Mouse (Mus musculus) bone marrow, adult 2 months (tissue): ENCODE data around the gene Nt5c2. TPM values are rescaled to one million over a fixed set of nuclear protein-coding genes. Genes with fewer than 3 reads are reported as not detected.

Source experiments
- H3K27ac ChIP-seq: fragments of 200-500 bp; 2 replicates; pipeline ENCODE4 v1.5.1; 2012; ENCODE audit warnings: low read depth, mild to moderate bottlenecking, control low read depth, inconsistent platforms, low read length; ENCODE audit not compliant: control insufficient read depth, poor library complexity, insufficient read depth
- H3K4me1 ChIP-seq: fragments of 200-500 bp; 2 replicates; pipeline ENCODE4 v1.6.1; 2011; ENCODE audit warnings: low read length; ENCODE audit not compliant: control insufficient read depth, insufficient read depth
- H3K4me3 ChIP-seq: fragments of 200-500 bp; replicated peaks from 2 replicates; pipeline ENCODE3; 2011; ENCODE audit warnings: mild to moderate bottlenecking, low read depth, low read length, control low read depth; ENCODE audit not compliant: control insufficient read depth
- CTCF ChIP-seq: fragments of 200-500 bp; IDR thresholded peaks from 2 replicates; pipeline ENCODE4 v1.5.1; 2011; ENCODE audit warnings: low read length, control low read depth; ENCODE audit not compliant: control insufficient read depth, insufficient read depth
- POLR2A ChIP-seq: fragments of 200-500 bp; IDR thresholded peaks from 2 replicates; pipeline ENCODE4 v1.6.1; 2011; ENCODE audit warnings: low read depth, mild to moderate bottlenecking, control low read depth, low read length, borderline replicate concordance; ENCODE audit not compliant: control insufficient read depth
- WGBS: fragments of 180-500 bp; shearing (Covaris S2); methylation state at CpG from one replicate; pipeline ENCODE4 v1.1.7; 2018; 5-methylcytosine and 5-hydroxymethylcytosine counted together
- polyA plus RNA-seq: library from polyadenylated mRNA; stranded (reverse); fragments of >200 nt; gene quantifications from 2 replicates; pipeline ENCODE4 v1.2.4, GENCODE M21; 2011; ENCODE audit warnings: low replicate concordance; ENCODE audit not compliant: missing spikeins, insufficient read depth, insufficient read length

The Nt5c2 gene
- polyA plus RNA-seq, 1 experiment = 39.2 TPM

DNA sequence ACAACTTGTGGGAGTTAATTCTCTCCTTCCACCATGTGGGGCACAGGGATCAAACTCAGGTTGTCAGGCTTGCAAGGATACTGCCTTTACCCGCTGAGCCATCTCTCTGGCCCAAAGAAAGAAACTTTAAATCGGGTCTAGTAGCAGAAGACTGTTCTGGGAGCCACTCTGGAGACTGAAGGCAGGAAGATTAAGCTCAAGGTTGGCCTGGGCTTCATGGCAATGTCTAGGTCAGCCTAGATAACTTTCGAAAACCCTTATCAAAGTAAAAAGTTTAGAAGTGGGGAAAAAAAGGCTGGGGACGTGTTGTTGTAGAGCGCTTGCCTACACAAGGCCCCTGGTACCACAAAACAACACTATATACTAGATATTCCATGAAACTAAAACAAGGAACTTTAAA is 58.0 kb downstream of the Nt5c2 start:
- 67% methylated on average over 5 of the region's 5 CpGs for WGBS
- Histone ChIP-seq H3K4me3 (no peak overlapping the region), H3K4me1 (no peaks in the 10 kb centered on the region; the same call in 1 of the 2 replicates), H3K27ac (0 out of 2 replicates have a peak overlapping the region, but pooled peaks have one; percentile 25)
- TF ChIP-seq POLR2A (no peak), CTCF (no peak)

DNA sequence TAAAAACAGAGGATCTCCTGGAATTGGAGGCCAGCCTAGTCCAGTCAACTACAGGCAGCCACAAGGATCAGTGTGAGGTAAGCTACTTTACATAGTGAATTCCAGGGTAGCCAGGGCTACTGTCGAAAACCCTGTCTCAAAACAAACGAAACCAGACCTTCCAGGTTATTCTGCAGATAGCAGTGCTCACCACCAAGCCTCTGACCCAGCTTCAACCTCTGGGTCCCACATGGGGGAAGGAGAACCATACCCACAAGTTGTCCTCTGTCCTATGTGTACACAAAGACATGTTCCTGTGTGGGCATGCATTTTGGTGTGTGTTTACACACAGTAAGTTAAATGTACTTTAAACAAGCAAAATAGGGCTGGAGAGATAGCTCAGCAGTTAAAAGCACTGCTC is 58.5 kb downstream of the Nt5c2 start:
- no peak overlapping the region for H3K4me3 ChIP-seq
- H3K27ac ChIP-seq = no peak overlapping the region
- no peaks in the 10 kb centered on the region; the same call in 1 of the 2 replicates for H3K4me1 ChIP-seq
- no peak for TF ChIP-seq CTCF
- no peak for TF ChIP-seq POLR2A
- WGBS = 63% methylated on average over 2 of the region's 2 CpGs

DNA sequence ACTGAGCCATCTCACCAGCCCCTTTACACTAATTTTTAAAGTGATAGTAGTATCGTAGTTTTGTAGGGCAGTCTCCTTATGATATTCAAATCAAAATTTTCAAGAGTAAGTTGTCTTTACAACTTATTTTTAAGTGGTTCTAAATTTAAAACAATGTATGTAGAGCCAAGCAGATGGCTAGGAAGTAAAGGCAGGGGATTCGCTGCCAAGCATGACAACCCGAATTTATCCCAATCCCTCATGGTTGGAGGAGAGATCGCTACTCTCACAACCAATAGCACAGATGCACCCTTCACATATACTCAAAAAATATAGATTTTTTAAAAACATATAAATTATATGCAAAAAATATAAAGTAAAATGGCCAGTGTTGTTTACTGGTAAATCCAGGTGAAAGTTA is 59.3 kb downstream of the Nt5c2 start:
- Histone ChIP-seq H3K4me3 (no peak overlapping the region), H3K4me1 (no peaks in the 10 kb centered on the region; the same call in 1 of the 2 replicates), H3K27ac (no peak overlapping the region)
- no peak for TF ChIP-seq CTCF
- no peak for TF ChIP-seq POLR2A
- 97% methylated on average over 4 of the region's 4 CpGs for WGBS

DNA sequence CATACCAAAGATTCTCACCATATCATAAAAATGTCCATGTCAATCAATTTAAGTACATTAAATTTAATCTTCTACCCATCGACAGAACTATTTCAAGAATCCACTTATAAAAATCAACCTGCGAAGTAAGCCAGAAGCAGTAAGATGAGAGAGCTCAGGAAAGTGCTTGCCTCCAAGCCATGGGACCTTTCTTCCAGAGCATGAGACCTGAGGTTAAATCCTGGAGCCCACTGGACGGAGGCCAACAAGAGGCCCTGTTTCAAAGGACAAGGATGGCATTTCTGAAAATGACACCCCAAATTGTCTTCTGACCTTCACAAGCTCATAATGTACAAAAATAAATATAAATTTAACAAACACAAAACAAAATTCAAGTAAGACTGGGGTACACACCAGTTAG is 61.4 kb downstream of the Nt5c2 start:
- TF ChIP-seq CTCF = no peak
- no peak for TF ChIP-seq POLR2A
- 91% methylated on average over 3 of the region's 3 CpGs for whole genome bisulfite sequencing
- no peaks in the 10 kb centered on the region; the same call in 1 of the 2 replicates for H3K4me1 ChIP-seq

DNA sequence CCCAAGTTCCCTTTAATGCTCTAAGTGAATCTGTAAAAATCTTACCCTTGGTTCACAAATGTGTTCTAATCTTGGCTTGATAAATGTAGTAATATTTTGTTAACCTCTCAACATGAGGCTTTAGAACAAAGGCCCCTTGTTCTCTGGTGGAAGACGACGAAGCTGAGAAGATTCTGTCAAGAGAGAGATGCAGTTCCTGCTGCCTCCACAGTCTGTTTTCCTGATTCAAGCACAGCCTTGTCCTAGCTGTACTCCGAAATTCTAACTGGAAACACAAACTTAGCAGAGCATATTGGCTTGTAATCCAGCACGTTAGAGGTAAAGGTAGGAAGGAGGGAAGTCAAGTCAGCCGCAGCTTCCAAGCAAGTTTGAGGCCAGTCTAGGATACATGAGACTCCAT is 62.0 kb downstream of the Nt5c2 start:
- TF ChIP-seq POLR2A (no peak), CTCF (no peak)
- H3K4me1 ChIP-seq = no peaks in the 10 kb centered on the region; the same call in 1 of the 2 replicates
- WGBS = 88% methylated on average over 5 of the region's 5 CpGs
- H3K27ac ChIP-seq = no peak overlapping the region
- no peak overlapping the region for H3K4me3 ChIP-seq

More for the DNA sequence above, 61.4 kb downstream of the Nt5c2 start:
- no peak overlapping the region for H3K4me3 ChIP-seq
- H3K27ac ChIP-seq = no peak overlapping the region

DNA sequence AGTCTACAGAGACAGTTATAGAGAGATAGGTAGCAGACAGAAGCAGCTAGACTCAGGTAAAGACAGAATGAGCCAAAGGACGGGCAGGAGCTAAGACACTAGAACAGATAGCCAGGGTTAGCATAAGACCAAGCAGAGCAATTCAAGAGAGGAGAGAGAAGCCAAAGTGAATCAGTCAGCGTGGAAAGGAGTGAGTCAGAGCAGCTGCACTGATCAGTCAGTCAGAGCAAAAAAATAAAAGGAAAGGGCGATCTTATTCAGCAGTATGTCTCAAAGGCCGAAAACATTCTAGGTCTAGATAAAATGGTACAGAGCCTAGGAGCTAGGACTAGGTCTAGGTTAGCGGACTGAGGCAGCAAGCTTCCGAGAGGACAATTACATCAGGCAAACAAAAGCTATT is 70.6 kb downstream of the Nt5c2 start:
- H3K27ac ChIP-seq = no peak overlapping the region
- H3K4me3 ChIP-seq = no peak overlapping the region
- WGBS = 86% methylated on average over 6 of the region's 6 CpGs
- no peak for TF ChIP-seq POLR2A
- no peak for TF ChIP-seq CTCF
- no peaks in the 10 kb centered on the region for H3K4me1 ChIP-seq

DNA sequence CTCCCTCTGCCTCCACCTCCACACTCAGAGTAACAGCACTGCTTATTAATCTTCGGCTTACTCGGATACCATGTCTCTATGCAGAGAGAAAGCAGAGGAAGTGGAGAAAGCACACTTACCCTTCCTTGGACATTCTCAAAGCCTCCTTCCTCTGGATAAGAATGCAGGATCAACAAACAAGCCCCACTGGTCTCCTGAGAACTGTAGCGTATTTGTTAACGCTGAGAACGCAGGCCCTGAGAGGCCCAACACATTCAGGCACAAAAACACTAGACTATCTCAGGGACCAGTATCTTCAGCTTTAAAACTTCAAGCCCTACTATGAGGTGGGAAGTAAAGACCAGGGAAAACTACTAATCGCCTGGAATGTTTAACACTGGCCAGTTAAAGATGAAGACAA is 77.8 kb downstream of the Nt5c2 start:
- Histone ChIP-seq H3K27ac (no peak overlapping the region), H3K4me1 (peaks cover 1% of the 10 kb centered on the region), H3K4me3 (no peak overlapping the region)
- WGBS = 67% methylated on average over 6 of the region's 6 CpGs
- no peak for TF ChIP-seq POLR2A
- no peak for TF ChIP-seq CTCF

DNA sequence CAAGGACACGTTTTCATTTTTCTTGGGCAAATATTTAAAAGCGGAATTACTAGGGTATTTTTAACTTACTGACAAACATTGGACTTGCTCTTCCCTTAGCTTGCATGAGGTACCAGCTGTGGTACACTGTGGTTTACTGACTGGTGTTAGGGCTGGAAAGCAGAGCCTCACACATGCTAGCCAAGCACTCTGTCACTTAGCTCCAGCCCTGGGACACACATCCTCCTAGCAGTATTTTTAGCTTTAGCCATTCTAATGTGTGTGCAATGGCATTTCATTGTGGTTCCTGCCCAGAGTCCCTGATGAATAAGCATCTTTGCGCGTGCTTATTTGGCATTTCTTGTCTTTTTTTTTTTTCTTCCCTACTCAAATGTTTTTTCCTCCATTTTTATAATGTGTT is 80.9 kb downstream of the Nt5c2 start:
- WGBS = 24% methylated on average over 4 of the region's 4 CpGs
- peaks cover 1% of the 10 kb centered on the region for H3K4me1 ChIP-seq
- no peak overlapping the region for H3K4me3 ChIP-seq
- no peak overlapping the region for H3K27ac ChIP-seq
- no peak for TF ChIP-seq POLR2A
- TF ChIP-seq CTCF = no peak

DNA sequence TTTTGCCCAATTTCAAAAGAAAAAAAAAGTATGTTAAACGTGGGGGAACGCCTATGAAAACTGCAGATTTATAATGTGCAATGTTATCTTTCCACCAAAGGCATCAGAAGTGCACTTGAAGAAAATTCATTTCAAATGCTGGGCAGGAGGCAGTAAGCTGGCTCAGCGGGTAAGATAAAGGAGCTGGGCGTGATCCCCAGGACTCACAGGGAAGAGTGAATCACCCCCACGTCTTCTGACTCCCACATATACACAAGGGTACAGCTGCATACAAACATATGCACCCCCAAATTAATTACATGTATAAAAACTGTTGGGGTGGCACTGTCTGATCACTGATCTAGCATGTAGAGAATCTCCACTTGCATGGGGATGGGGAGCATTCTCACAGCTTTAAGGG is 82.3 kb downstream of the Nt5c2 start:
- no peak overlapping the region for H3K4me3 ChIP-seq
- peaks cover 1% of the 10 kb centered on the region for H3K4me1 ChIP-seq
- no peak for TF ChIP-seq CTCF
- TF ChIP-seq POLR2A = no peak
- WGBS = 57% methylated on average over 5 of the region's 5 CpGs
- no peak overlapping the region for H3K27ac ChIP-seq
